Mouse (Mus musculus) c-Kit-positive CD71-positive TER-119-positive erythroid progenitor cells, embryonic 14.5 days (primary cell): ENCODE measurements around the gene Hist1h3d.

Experiments
- DNase-seq: peaks from one replicate; pipeline ENCODE4 v3.0.0-alpha.2; 2013; ENCODE audit warnings: low spot score

Hist1h3d gene

DNA sequence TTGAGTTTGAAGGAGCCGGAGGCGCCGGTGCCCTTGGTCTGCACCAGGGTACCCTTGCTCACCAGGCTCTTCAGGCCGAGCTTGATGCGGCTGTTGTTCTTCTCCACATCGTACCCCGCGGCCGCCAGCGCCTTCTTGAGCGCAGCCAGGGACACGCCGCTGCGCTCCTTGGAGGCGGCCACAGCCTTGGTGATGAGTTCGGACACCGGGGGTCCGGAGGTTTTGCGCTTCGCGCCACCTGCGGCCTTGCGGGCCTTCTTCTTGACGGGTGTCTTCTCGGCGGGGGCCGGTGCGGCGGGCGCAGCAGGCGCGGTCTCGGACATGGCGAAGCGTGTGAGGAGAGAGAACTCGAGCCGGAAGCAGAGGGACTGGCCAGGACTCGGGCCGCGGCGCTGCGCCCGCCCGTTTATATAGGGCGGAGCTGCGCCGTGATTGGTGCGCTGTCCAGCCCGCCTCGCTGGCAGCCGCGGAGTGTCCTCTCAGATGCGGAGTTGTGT is 46.7 kb downstream of the Hist1h3d start, which contains the start of gene Hist1h1e:
Hist1h1e (minus strand) TSS at position 384 of the 497 bp plus-strand sequence.
- DNase-seq: peak; percentile 87

DNA sequence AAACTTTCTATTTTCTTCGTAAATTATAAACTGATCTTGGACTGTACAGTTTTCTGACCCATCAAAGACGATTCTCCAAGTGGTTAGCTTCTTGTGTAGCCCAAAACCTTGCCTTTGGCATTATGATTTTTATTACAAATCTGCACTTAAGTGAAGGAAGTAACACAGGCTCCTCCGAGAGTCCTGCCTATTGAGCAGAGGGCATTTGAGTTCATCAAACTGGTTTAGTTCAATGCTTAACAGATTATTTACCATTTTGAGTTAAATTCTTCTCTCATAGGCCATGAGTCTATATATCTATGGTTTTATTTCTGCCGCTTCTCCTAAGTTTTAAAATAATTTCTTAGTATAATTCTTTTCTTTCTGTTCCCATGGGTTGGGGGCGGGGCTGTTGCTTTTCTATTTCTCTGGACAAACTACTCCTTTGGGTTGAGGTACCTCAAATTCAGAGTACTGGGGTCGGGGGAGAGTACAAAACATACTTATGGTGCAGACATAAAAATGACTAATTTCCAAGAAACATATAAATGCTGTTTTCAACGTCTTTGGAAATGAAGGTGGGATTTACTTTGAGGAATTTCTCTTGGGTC is 47.4 kb downstream of the Hist1h3d start:
- peak; percentile 40 for DNase-seq
